Mouse (Mus musculus) right cerebral cortex, adult 18-20 months (tissue): ENCODE measurements around the gene Hdac5.
"Not testable (repeated sequence)": the region's sequence is repeated elsewhere in the genome, so short reads cannot be mapped to it uniquely, and the experiment has no call there.

Experiments
- DNase-seq: peaks from one replicate; pipeline ENCODE4 v3.0.0; 2022; ENCODE audit warnings: mixed read lengths

Gene Hdac5

DNA sequence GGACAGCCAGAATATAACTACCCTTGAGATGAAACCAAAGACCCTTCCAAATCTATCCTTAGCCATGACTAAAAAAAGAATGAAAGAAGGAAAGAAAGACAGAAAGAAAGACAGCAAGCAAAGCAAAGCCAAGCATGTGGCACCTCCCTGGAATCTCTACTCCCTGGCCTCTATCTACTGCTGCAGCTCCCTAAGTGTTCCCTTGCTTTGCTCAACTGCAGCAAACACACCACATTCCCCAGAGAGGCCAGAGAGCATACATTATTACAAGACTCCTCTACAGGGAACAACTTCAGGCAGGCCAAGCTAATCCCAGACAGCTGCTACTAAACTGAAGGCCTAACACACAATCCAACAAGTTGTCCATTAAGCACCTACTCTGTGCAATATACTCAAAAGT is 50.1 kb downstream of the Hdac5 start:
- no peak for DNase-seq

DNA sequence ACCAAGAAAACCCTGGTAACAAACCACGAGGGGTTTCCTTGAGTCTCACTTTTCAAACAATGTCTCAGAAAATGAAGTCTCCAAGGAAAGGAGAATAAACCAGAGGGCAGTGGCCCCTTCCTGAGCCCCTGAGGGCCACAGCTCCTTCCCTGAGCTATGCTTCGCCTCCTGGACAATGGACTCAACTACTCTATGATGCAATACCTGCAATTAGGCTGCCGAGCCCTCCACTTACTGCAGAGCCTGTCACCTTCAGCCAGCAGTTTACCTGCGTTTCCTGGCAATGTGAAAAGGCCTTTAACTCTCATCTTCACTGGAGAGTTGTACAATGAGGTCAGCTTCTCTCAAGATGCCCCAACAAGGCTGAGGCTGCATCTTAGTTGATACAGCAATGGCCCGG is 61.3 kb downstream of the Hdac5 start:
- no peak for DNase-seq

- no peak for DNase-seq
These were observed 62.4 kb downstream of the Hdac5 start for GRCm38 (mm10) chr11:102167539-102167938.

- DNase-seq = peak; percentile 60
These were observed 63.8 kb downstream of the Hdac5 start for GRCm38 (mm10) chr11:102165971-102166722.

GRCm38 (mm10) chr11:102159781-102160180 is 70.2 kb downstream of the Hdac5 start:
- no peak for DNase-seq

DNA sequence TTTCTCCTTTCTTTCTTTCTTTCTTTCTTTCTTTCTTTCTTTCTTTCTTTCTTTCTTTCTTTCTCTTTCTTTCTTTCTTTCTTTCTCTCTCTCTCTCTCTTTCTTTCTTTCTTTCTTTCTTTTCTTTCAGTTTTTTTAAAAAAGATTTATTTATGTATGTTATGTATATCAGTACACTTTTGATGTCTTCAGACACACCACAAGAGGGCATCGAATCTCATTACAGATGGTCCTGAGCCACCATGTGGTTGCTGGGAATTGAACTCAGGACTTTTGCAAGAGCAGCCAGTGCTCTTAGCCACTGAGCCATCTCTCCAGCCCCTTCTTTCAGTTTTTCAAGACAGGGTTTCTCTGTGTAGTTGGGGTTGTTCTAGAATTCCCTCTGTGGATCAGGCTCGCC is 71.9 kb downstream of the Hdac5 start:
- not testable (repeated sequence) for DNase-seq

DNA sequence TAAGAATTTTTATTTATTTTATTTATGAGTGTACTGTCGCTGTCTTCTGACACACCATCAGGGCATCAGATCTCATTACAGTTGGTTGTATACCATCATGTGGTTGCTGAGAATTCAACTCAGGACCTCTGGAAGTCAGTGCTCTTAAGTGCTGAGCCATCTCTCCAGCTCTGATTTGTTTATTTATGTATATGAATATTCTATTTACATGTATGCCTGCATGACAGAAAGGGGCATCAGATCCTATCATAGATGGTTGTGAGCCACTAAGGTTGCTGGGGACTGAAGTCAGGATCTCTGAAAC is 73.2 kb downstream of the Hdac5 start:
- DNase-seq = no peak

DNA sequence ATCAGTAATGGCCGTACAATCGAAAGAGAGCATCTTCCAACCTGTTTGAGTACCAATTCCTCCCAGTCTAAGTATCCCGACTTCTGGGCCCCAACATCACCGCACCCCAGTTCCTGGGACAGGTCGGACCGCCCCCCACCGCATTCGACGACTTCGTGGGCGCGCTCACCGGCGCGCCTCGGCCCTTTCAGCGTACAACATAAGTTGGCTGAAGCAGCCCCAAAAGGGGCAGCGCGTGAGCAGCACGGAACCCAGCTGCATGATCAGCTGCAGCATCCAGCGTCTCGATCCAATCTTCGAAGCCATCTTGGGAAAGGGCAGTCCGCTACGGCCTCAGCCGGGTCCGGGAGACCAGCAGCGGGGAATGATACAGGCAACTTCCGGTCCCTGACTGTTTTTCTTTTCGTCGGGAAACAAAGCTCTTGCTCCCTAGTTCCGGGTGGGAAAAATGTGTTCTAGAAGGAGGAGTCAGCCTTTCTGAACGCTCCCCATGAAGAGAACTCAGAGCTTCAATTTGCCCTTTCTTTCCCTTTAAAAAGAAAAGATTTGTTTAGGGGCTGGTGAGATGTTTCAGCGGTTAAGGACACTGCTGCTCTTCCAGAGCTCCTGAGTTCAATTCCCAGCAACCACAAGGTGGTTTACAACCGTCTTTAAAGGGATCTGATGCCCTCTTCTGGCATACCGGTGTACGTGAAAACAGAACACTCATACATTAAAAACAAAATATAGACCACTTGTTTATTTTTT is 73.8 kb downstream of the Hdac5 start, which contains the start of gene Tmem101:
Gene Tmem101 (minus strand): TSS at position 366 of the 747 bp plus-strand sequence.
- DNase-seq = peak; percentile 87

DNA sequence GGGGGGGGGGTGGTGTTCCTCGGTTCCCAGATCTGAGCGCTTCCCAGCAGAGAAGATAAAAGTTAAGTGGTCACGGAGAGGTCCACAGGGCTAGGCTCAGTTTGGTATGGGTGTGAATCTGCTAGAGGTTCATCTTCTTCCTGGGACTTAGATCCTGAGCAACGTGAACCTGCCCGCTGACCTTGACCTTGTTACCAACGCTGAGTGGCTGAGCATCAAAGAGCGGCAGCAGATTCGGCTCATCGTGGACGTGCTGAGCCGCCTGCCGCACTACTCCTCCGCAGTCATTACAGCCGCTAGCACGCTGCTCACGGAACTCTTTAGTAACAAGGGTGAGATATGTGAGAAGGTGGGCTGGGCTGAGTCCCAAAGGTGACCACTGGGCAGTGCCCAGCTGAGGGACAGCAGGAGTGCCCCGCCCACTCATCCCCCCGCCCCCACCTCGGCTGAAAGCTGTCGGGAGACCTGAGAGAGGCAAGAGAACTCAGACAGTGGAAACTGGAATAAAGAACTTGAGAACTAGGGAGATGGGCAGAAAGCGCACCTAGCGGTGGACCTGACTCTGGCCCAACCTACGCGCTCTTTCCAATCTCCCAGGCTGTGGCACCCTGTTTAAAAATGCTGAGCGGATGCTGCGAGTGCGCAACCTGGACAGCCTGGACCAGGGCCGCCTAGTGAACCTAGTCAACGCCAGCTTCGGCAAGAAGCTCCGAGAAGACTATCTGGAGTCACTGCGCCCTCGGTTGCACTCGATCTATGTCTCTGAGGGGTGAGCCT is 82.6 kb downstream of the Hdac5 start:
- DNase-seq = no peak

DNA sequence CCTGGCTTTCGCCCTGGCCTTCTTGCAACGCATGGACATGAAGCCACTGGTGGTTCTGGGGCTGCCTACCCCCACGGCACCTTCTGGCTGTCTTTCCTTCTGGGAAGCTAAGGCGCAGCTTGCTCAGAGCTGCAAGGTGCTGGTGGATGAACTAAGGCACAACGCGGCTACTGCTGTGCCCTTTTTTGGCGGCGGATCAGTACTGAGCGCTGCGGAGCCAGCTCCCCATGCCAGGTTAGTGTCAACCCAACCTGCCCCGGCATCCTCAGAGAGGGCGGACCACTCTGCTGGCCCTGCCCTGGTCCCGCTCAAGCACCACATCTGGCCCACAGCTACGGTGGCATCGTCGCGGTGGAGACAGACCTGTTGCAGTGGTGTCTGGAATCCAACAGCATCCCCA is 83.4 kb downstream of the Hdac5 start:
- no peak for DNase-seq

- DNase-seq = no peak
These were observed 84.0 kb downstream of the Hdac5 start for GRCm38 (mm10) chr11:102146005-102146404.

- DNase-seq = no peak
These were observed 84.4 kb downstream of the Hdac5 start, which contains the start of gene Nags for GRCm38 (mm10) chr11:102145471-102146001. Nags (plus strand) TSS chr11:102145513.

DNA sequence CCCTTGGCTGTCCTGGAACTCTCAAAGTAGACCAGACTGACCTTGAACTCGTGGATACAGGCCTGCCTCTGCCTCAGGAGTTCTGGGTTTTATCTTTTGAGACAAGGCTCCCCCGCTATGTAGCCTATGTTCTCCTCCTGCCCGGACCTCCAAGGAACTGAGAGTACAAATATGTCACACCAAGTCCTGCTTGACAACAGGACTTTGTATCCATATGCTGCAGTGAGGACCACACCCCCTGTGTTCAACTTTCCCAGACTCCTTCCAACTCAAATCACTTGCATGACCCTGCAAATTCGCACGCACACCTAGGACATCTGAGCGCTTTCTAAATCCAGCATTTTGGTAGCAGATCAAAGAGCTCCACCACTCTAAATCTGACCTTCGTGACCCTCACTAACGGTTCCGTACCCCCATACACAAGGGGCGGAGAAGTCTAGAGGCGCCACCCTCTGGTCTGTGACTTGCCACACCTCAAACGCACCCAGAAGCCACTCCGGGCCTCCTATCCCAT is 85.0 kb downstream of the Hdac5 start:
- DNase-seq = no peak
